Mouse (Mus musculus): Measurements from ENCODE around the gene Gm7030.
"Not testable (repeated sequence)": the region's sequence is repeated elsewhere in the genome, so short reads cannot be mapped to it uniquely, and the experiment has no call there.

Gm7030 gene

GRCm38 (mm10) chr17:36135421-36136231 lies 6.4 kb upstream of the Gm7030 start:
- not testable (repeated sequence) for DNase-seq

GRCm38 (mm10) chr17:36131516-36132265 lies 2.5 kb upstream of the Gm7030 start:
- no peak for DNase-seq

- DNase-seq = not testable (repeated sequence)
Observed at GRCm38 (mm10) chr17:36128525-36128924, 700 bp downstream of the Gm7030 start.

- DNase-seq = not testable (repeated sequence)
Observed at GRCm38 (mm10) chr17:36124111-36124510, 5.1 kb downstream of the Gm7030 start.

GRCm38 (mm10) chr17:36121352-36122020 lies 7.7 kb downstream of the Gm7030 start, which contains the start of gene Gm19684:
Gm19684 (plus strand) TSS chr17:36121678.
- DNase-seq = not testable (repeated sequence)

- not testable (repeated sequence) for DNase-seq
Observed at GRCm38 (mm10) chr17:36120839-36121238, 8.4 kb downstream of the Gm7030 start.

GRCm38 (mm10) chr17:36116545-36116944 lies 12.7 kb downstream of the Gm7030 start:
- not testable (repeated sequence) for DNase-seq

- not testable (repeated sequence) for DNase-seq
Observed at GRCm38 (mm10) chr17:36113979-36114593, 15.1 kb downstream of the Gm7030 start.

GRCm38 (mm10) chr17:36111510-36111868 lies 17.7 kb downstream of the Gm7030 start:
- DNase-seq = not testable (repeated sequence)

- DNase-seq = not testable (repeated sequence)
Observed at GRCm38 (mm10) chr17:36110641-36111509, 18.4 kb downstream of the Gm7030 start.

- not testable (repeated sequence) for DNase-seq
Observed at GRCm38 (mm10) chr17:36110129-36110528, 19.1 kb downstream of the Gm7030 start.

GRCm38 (mm10) chr17:36102091-36102490 lies 27.1 kb downstream of the Gm7030 start:
- not testable (repeated sequence) for DNase-seq

- DNase-seq = not testable (repeated sequence)
Observed at GRCm38 (mm10) chr17:36099603-36100002, 29.6 kb downstream of the Gm7030 start.

- no peak for DNase-seq
Observed at GRCm38 (mm10) chr17:36093936-36094335, 35.3 kb downstream of the Gm7030 start.

GRCm38 (mm10) chr17:36092520-36092919 lies 36.7 kb downstream of the Gm7030 start:
- not testable (repeated sequence) for DNase-seq

- not testable (repeated sequence) for DNase-seq
Observed at GRCm38 (mm10) chr17:36091933-36092332, 37.3 kb downstream of the Gm7030 start.

GRCm38 (mm10) chr17:36085976-36086375 lies 43.2 kb downstream of the Gm7030 start:
- DNase-seq = not testable (repeated sequence)

GRCm38 (mm10) chr17:36083870-36084451 lies 45.3 kb downstream of the Gm7030 start:
- no peak for DNase-seq

GRCm38 (mm10) chr17:36083266-36083869 lies 45.9 kb downstream of the Gm7030 start:
- DNase-seq = no peak

GRCm38 (mm10) chr17:36082519-36083232 lies 46.5 kb downstream of the Gm7030 start:
- DNase-seq = not testable (repeated sequence)

All from cerebellum, adult 11-12 months (tissue).